In genomic region chr11:96536146-96536545, GRCm38 (mm10) we compare ENCODE assay signal across 9 mouse cellular contexts.
A peak's percentile ranks its signal among the peaks of the same experiment; 100 is the strongest.
DNase-seq lines count a peak whose midpoint lies in the region; ATAC-seq lines count a peak whose summit lies in the region.
"Had no signal": no experiment of that assay in that cellular context is flagged by ENCODE, and none has a peak within 500 bp of the region (broad histone marks: within the 10 kb centered on the region; RNA-seq: fewer than 3 reads in every experiment).

No protein-coding gene starts in this region.

- peak overlapping the region; percentile 84; the same call in 1 of the 2 replicates for H3K27ac ChIP-seq in kidney, embryonic 15.5 days

- peaks cover 51% of the 10 kb centered on the region for H3K4me1 ChIP-seq in kidney, embryonic 15.5 days

- H3K9me3 ChIP-seq in kidney, embryonic 15.5 days (replicated peaks): no peaks in the 10 kb centered on the region

- H3K4me3 ChIP-seq in kidney, embryonic 15.5 days (replicated peaks): no peak overlapping the region
- H3K4me3 ChIP-seq: myocyte had no signal

- ATAC-seq in kidney, embryonic 15.5 days (replicated peaks; ENCODE audit: low FRiP score): no peak; the same call in 1 of the 2 replicates

- no peak overlapping the region for H3K4me2 ChIP-seq in kidney, embryonic 15.5 days

- WGBS in kidney, embryonic 15.5 days: 13% methylated on average over 5 of the region's 5 CpGs

- DNase-seq in cerebellum, postnatal 10 days: peak; percentile 49 to 67
- DNase-seq in cerebellum, postnatal 36 days: no peak
- DNase-seq in right cerebral cortex, adult 2 months (ENCODE audit: low spot score in 2 of 2): peak; percentile 28 to 34
- no peak for DNase-seq in right cerebral cortex, postnatal 14 days
- DNase-seq in embryo, embryonic 10 days (ENCODE audit: low spot score): peak; percentile 78
- peak; percentile 70 for DNase-seq in mesoderm, embryonic 11.5 days (ENCODE audit: low read depth, low spot score)
- no peak for DNase-seq in ovary, postnatal 10 days (ENCODE audit: low spot score)

- H3K36me3 ChIP-seq in kidney, embryonic 15.5 days: no peaks in the 10 kb centered on the region

- H3K27me3 ChIP-seq in kidney, embryonic 15.5 days: peaks cover 9% of the 10 kb centered on the region

- H3K9ac ChIP-seq in kidney, embryonic 15.5 days: no peak overlapping the region

Comparison
In these comparisons a context has a peak if more than half of its experiments do, and no peak if none do; other contexts are left out.
1. DNase-seq: peak in cerebellum, postnatal 10 days (2 of 2), right cerebral cortex, adult 2 months (2 of 2), embryo, embryonic 10 days (single experiment) and mesoderm, embryonic 11.5 days (single experiment); none in cerebellum, postnatal 36 days (0 of 2), right cerebral cortex, postnatal 14 days (single experiment) and ovary, postnatal 10 days (single experiment).